Mouse (Mus musculus) left cerebral cortex, adult 2 months (tissue): ENCODE data around the gene Fgf4. TPM values are rescaled to one million over a fixed set of nuclear protein-coding genes. Genes with fewer than 3 reads are reported as not detected.

Experiments used
- DNase-seq, 2 experiments: peaks; one replicate each; pipeline ENCODE4 v3.0.0; 2021 to 2022; ENCODE audit warnings: low spot score in 2 of 2, mixed read lengths in 1 of 2; ENCODE audit errors: extremely low spot score in 1 of 2
- H3K27ac ChIP-seq: fragments of 200-600 bp; 2 replicates; pipeline ENCODE4 v1.8.1; 2022
- H3K4me3 ChIP-seq: fragments of 200-600 bp; 2 replicates; pipeline ENCODE4 v1.8.1; 2022
- CTCF ChIP-seq: fragments of 200-600 bp; IDR thresholded peaks from 2 replicates; pipeline ENCODE4 v1.8.1; 2022; ENCODE audit warnings: antibody characterized with exemption, mild to moderate bottlenecking, moderate library complexity
- intact Hi-C: fragments of 180-260 bp; cut with DNase I; formaldehyde crosslinking; loops from one replicate; pipeline ENCODE4 v1.15.1; 2025
- total RNA-seq, 2 experiments: library from RNA; stranded (reverse); gene quantifications; 2 replicates each; pipeline ENCODE4 v1.2.3; 2021

Gene Fgf4
- total RNA-seq, 2 experiments from 2014 or later, result not detected

DNA sequence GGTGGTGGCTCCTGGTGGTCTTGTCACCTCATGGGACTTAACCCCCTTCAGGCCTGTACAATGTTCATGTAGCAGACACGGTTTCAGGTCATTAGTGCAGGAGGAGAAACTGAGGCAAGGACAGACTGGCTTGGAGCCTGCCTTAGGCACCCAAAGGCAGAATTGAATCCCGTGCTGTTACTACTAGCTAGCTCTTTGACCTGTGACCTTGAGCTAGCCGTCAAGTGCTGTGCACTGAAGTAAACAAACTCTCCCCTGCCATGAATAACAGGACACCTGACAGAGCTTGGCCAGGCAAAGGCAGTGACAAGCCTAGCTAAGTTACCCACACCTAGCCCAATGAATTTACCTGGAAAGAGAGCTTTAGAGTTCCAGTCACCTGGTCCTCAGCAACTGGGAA lies 7.8 kb downstream of the Fgf4 start:
- no peak for DNase-seq
- no peak for TF ChIP-seq CTCF
- intact Hi-C loops, result no loop called here
- no peak overlapping the region for H3K4me3 ChIP-seq
- H3K27ac ChIP-seq, result no peak overlapping the region

DNA sequence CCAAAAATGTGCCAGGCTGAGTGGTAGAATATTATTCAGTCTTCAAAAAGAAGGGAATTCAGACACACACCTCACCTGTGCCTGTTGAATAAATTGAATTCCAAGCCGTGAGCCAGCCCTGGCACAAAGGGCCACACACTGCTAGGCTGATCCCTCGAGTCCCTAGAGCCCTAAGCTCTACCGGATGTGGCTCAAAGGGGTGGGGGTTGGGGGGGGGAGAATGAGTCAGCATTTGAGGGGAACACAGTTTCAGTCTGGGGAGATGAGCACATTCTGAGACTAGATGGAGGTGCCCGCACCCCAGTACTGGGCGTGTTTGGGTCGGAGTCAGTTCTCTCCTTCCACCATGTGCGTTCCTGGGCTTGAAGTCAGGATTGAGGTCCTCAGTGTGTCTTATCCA lies 10.0 kb downstream of the Fgf4 start:
- no peak for TF ChIP-seq CTCF
- intact Hi-C loops, result no loop called here
- Histone ChIP-seq H3K4me3 (no peak overlapping the region), H3K27ac (no peak overlapping the region)
- DNase-seq, result no peak

DNA sequence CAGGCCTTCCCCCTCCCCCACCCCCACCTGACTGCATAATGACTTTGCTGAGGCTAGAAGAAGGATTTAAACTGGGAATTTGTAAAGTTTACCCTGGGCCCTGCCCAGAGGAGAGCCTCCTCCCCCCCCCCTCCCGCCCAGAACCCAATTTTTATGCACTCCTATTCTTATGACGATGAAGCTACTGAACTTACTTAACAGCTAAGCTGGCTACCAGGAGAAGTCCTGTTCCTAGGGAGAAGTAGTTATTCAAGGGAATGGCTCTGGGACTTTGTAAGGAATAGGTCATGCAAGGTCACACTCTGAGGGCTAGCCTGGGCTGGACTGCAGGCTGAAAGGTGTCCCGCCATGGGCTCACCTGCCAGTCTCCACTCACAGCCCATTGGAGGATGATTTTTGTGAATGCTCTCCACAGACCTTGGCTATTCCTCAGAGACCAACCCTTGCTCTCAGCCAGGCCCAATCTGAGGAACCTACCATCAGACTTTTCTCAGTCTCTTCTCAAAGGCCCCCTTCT lies 10.7 kb downstream of the Fgf4 start:
- TF ChIP-seq CTCF, result no peak
- Histone ChIP-seq H3K27ac (no peak overlapping the region), H3K4me3 (no peak overlapping the region)
- intact Hi-C loops, result no loop called here
- DNase-seq, result no peak

DNA sequence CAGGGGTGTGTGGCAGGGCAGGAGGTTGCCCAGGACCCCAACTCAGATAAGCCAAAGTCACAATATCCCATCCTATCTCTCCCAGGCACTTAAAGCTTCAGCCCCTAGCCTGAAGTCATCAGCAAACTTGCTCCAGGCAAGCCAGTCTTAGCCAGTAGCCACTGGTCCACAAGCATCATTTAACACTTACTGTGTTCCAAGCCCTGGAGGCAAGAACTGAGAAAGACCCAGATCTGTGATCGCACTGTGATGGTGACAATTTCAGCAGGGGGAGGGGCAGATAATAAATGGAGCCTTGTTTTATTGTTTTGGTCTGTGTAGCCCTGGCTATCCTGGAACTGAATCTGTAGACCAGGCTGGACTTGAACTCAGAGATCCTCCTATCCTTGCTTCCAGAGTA lies 11.5 kb downstream of the Fgf4 start:
- H3K27ac ChIP-seq, result no peak overlapping the region
- H3K4me3 ChIP-seq, result no peak overlapping the region
- DNase-seq, result no peak
- intact Hi-C loops, result no loop called here
- TF ChIP-seq CTCF, result no peak

DNA sequence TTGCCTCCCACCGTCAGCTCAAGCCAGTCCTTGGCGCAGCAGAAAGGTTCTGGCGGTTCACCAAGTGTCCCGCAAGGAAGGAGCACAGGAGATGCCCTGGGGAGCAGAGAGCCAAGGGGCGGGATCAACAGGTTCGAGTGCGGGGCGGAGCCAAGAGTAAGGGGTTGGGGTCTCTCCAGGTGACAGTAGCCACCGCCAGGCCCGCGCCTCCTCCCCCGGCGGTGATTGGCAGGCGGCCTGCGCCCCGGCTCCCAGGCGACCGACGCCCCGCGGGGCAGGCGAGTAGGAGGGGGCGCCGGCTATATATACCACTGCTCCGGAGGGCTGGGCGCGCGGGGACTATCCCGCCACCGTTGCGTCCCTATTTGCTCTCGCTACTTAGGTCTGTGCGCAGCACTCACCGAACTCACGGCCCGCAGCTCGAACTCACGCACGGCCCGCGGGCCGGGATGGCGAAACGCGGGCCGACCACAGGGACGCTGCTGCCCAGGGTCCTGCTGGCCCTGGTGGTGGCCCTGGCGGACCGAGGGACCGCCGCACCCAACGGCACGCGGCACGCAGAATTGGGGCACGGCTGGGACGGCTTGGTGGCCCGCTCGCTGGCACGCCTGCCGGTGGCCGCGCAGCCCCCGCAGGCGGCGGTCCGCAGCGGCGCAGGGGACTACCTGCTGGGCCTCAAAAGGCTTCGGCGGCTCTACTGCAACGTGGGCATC lies 14.0 kb downstream of the Fgf4 start:
- no peak for DNase-seq
- no peak overlapping the region for H3K4me3 ChIP-seq
- H3K27ac ChIP-seq, result no peak overlapping the region
- TF ChIP-seq CTCF, result no peak
- intact Hi-C loops, result no loop called here

DNA sequence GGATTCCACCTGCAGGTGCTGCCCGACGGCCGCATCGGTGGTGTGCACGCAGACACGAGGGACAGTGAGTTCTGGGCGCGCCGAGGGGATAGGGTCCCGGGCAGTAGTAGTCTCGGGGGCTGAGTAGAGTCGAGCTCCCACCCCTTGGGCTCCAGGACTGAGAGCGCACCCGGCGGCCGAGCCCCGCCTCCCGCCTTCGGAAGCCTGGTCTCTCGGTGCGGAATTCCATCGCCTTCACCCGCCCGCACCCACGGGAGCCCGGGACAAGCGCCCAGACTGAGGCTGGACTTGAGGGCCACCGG lies 14.6 kb downstream of the Fgf4 start:
- DNase-seq, result no peak
- no peak for TF ChIP-seq CTCF
- no peak overlapping the region for H3K4me3 ChIP-seq
- intact Hi-C loops, result no loop called here
- no peak overlapping the region for H3K27ac ChIP-seq

DNA sequence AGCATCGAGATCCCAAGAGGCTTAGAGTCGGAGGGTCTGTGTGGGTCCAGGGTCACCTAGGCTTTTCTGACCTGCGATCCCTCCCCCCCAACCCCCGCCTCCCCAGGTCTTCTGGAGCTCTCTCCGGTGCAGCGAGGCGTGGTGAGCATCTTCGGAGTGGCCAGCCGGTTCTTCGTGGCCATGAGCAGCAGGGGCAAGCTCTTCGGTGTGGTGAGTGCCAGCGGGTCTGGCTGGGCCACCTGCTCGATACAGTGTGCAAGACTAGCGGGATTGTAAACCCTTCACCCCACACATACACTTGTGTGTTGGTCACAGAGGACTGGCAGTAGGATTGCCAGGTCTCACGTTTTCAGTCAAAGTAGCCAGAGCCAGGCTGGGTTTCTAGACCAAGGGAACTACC lies 15.0 kb downstream of the Fgf4 start:
- intact Hi-C loops, result no loop called here
- no peak for TF ChIP-seq CTCF
- no peak for DNase-seq
- no peak overlapping the region for H3K27ac ChIP-seq
- H3K4me3 ChIP-seq, result no peak overlapping the region

DNA sequence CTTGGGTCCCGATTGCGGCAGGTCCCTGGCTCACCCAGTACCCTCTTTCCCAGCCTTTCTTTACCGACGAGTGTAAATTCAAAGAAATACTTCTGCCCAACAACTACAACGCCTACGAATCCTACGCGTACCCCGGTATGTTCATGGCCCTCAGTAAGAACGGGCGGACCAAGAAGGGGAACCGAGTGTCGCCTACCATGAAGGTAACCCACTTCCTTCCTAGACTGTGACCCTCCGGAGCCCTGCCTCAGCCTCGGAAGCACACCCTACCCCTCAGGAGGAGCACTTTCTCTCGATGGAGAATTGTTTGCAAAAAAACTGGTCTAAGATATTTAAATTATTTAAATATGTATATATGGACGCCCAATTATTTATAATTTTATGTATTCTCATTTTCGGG lies 15.5 kb downstream of the Fgf4 start:
- H3K27ac ChIP-seq, result no peak overlapping the region
- no peak for TF ChIP-seq CTCF
- no peak for DNase-seq
- intact Hi-C loops, result no loop called here
- no peak overlapping the region for H3K4me3 ChIP-seq

DNA sequence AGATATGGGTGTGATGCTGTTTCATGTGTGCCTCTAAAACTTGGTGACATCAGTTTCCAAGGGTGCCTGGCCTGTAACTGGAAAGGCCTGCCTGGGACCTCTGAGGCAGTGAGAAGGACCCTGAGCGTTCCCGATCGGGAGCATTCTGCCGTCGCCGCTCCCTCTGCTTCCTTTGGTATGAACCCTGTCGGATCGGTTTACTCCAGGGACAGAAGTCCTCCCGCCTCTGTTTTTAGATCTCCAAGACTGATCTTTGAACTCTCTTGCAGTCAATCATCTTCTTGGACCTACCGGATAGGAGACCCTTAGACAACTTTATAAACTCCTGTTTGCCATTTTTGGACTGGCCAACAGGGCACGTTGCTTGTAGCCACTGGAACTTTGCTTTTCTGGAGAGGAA lies 16.0 kb downstream of the Fgf4 start:
- Histone ChIP-seq H3K4me3 (no peak overlapping the region), H3K27ac (no peak overlapping the region)
- intact Hi-C loops, result no loop called here
- TF ChIP-seq CTCF, result no peak
- no peak for DNase-seq

DNA sequence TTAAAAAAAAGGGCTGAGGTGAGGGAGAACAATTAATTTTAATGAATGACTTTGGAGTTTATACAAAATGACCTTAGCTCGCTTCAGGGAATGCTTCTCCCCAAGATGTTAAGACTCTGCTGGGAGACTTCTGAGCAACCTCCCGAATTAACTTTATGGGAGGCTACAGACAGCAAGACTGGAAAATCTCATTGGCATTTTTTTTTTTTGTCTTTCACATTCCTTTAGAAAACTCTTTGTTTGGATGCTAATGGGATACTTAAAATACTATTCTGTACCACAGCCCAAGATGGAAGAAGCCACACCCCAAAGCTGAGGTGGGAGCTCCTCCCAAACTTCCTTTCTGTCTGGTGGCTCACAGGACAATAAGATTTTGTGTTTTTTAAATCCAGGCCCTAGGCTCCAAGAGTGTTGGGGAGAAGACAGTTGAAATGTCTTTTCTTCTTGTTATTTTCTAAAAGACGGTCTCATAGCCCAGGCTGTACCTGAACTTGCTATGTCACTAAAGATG lies 17.0 kb downstream of the Fgf4 start:
- H3K4me3 ChIP-seq, result no peak overlapping the region
- H3K27ac ChIP-seq, result no peak overlapping the region
- intact Hi-C loops, result no loop called here
- TF ChIP-seq CTCF, result no peak
- DNase-seq, result no peak

DNA sequence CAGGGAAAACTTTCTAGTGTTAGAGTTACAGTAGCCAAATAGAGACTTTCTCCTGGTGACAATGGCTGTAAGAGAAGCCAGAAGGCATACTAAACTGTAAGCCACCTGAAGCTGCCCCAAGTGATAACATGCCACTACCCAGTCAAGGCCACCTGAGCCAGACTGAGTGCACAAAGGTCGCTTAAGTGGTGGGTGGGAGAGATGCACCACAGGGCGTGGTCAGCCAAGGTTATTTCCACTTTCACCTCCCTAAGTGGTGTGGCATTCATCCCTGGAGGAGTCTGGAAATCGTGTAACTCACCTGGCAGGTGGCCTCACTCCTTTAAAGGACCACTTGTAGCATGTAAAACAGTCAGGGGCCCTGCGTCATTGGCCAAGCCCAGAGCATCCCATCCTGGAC lies 20.0 kb downstream of the Fgf4 start:
- no peak for DNase-seq
- Histone ChIP-seq H3K4me3 (no peak overlapping the region), H3K27ac (no peak overlapping the region)
- TF ChIP-seq CTCF, result no peak
- intact Hi-C loops, result no loop called here

DNA sequence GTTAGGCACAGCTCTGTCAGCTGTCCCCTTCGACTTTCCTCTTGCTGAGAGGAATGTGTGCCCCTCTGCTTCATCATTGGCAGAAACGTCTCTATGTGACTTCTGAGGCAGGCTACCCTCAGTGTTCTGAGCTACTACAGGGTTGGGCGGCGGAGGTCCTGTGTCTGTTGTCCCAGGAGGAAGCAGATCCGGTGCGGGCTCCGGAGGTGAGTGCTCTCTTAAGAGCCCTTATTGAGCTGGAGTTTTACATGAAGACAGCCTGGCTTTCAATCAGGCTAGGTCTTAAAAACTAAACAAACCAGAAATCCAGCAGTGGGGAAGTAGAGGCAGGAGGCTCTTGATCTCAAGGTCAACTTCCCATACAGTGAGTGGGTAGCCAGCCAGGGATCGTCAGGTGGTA lies 20.4 kb downstream of the Fgf4 start:
- DNase-seq, result no peak
- no peak for TF ChIP-seq CTCF
- intact Hi-C loops, result no loop called here
- Histone ChIP-seq H3K27ac (no peak overlapping the region), H3K4me3 (no peak overlapping the region)

DNA sequence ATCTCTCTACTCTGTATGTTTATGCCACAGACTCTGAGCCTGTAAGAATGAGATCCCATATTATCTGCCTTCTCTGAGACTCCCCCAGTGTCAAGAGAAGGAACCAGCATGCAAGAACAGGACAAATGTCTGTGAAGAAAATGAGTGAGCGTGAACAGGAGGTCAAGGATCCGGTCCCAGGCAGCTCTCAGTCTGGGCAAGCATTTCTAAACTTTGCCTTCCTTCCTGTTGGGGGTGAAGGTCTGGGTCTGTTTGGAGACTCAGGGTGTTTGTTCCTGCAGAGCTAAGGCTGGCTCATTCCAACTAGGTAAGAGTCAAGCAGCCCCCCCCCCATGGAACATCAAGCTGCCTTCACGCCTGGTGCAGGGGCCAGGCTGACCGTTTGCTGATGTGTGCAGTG lies 25.3 kb downstream of the Fgf4 start:
- no peak for TF ChIP-seq CTCF
- intact Hi-C loops, result no loop called here
- no peak overlapping the region for H3K4me3 ChIP-seq

More for the DNA sequence above, 25.3 kb downstream of the Fgf4 start:
- no peak overlapping the region for H3K27ac ChIP-seq
- no peak for DNase-seq
